Mouse (Mus musculus) limb, embryonic 10.5 days (tissue): ENCODE data around the gene Xylb. TPM values are rescaled to one million over a fixed set of nuclear protein-coding genes. Genes with fewer than 3 reads are reported as not detected.

Experiments used
- polyA plus RNA-seq: library from polyadenylated mRNA; unstranded; fragments of >200 nt; fragmentation: Nextera tagmentation; extraction: Ambion mirVana; gene quantifications from 2 replicates; pipeline ENCODE4 v1.2.1, GENCODE M21; 2016

Xylb gene
- polyA plus RNA-seq, 1 experiment from 2014 or later: 12.8 TPM

Other genes with a start within 250 kb of the Xylb start
- 1.1 TPM in 2 replicates for gene Acaa1b, start 200.3 kb upstream of the Xylb start, polyA plus RNA-seq
- gene Gm47289, start 198.2 kb upstream of the Xylb start, polyA plus RNA-seq: not detected in 2 replicates
- not detected in 2 replicates for gene Slc22a13, start 148.3 kb upstream of the Xylb start, polyA plus RNA-seq
- gene Oxsr1, start 35.0 kb upstream of the Xylb start, polyA plus RNA-seq: 11.9 and 12.1 TPM in 2 replicates
- 71.6 and 78.2 TPM in 2 replicates for gene Acaa1a, start 17.7 kb upstream of the Xylb start, polyA plus RNA-seq
- 7.6 and 9.2 TPM in 2 replicates for gene Myd88, start 16.0 kb upstream of the Xylb start, polyA plus RNA-seq
- not detected in 2 replicates for gene Slc22a14, start 8.2 kb downstream of the Xylb start, polyA plus RNA-seq
- 74.7 and 92.6 TPM in 2 replicates for gene Acvr2b, start 44.7 kb downstream of the Xylb start, polyA plus RNA-seq
- gene Exog, start 87.6 kb downstream of the Xylb start, polyA plus RNA-seq: 39.7 and 44.6 TPM in 2 replicates
- 0.10 and 0.13 TPM in 2 replicates for gene Scn5a, start 221.6 kb downstream of the Xylb start, polyA plus RNA-seq